Mouse (Mus musculus) heart, embryonic 11.5 days (tissue): ENCODE data around the gene Ppp1r11. TPM values are rescaled to one million over a fixed set of nuclear protein-coding genes. Genes with fewer than 3 reads are reported as not detected.

Experiments used
- ATAC-seq: fragments of 200-750 bp; cut with Nextera tagmentation; replicated peaks from 2 replicates; pipeline ENCODE4 v1.8.0; 2017; ENCODE audit warnings: moderate library complexity; ENCODE audit not compliant: insufficient number of reproducible peaks, low FRiP score, low TSS enrichment
- H3K27ac ChIP-seq: fragments of 300-500 bp; sonication (generic); 2 replicates; pipeline ENCODE4 v1.5.1; 2014; ENCODE audit warnings: mild to moderate bottlenecking, low read depth, low read length
- H3K27me3 ChIP-seq: fragments of 300-500 bp; sonication (generic); 2 replicates; pipeline ENCODE4 v1.6.1; 2014; ENCODE audit warnings: mild to moderate bottlenecking, low read length, mixed read lengths; ENCODE audit not compliant: control insufficient read depth, insufficient read depth
- H3K36me3 ChIP-seq: fragments of 300-500 bp; sonication (generic); 2 replicates; pipeline ENCODE4 v1.6.1; 2014; ENCODE audit warnings: mild to moderate bottlenecking, low read length, moderate library complexity, mixed read lengths; ENCODE audit not compliant: control insufficient read depth, insufficient read depth
- H3K4me1 ChIP-seq: fragments of 300-500 bp; sonication (generic); 2 replicates; pipeline ENCODE4 v1.6.1; 2014; ENCODE audit warnings: low read length; ENCODE audit not compliant: control insufficient read depth, insufficient read depth
- H3K4me2 ChIP-seq: fragments of 300-500 bp; sonication (generic); 2 replicates; pipeline ENCODE4 v1.6.1; 2014; ENCODE audit warnings: mild to moderate bottlenecking, moderate library complexity
- H3K4me3 ChIP-seq: fragments of 300-500 bp; sonication (generic); 2 replicates; pipeline ENCODE4 v1.5.1; 2014; ENCODE audit warnings: low read depth, low read length
- H3K9ac ChIP-seq: fragments of 300-500 bp; sonication (generic); 2 replicates; pipeline ENCODE4 v1.6.1; 2014; ENCODE audit warnings: mild to moderate bottlenecking, low read depth, low read length, moderate library complexity
- H3K9me3 ChIP-seq: fragments of 300-500 bp; sonication (generic); replicated peaks from 2 replicates; pipeline ENCODE4 v1.6.1; 2016; ENCODE audit warnings: low read length; ENCODE audit not compliant: control insufficient read depth
- WGBS: fragments of 180-500 bp; shearing (Covaris S2); extraction: QIAGEN DNeasy Blood & Tissue Kit; methylation state at CpG from one replicate; pipeline ENCODE4 v1.1.7; 2014; ENCODE audit not compliant: insufficient replicate concordance; 5-methylcytosine and 5-hydroxymethylcytosine counted together
- polyA plus RNA-seq: library from polyadenylated mRNA; unstranded; fragments of >200 nt; fragmentation: Nextera tagmentation; extraction: Ambion mirVana; gene quantifications from 2 replicates; pipeline ENCODE4 v1.2.1, GENCODE M21; 2014

The Ppp1r11 gene
- polyA plus RNA-seq, 1 experiment from 2014 or later, result 97.4 TPM

DNA sequence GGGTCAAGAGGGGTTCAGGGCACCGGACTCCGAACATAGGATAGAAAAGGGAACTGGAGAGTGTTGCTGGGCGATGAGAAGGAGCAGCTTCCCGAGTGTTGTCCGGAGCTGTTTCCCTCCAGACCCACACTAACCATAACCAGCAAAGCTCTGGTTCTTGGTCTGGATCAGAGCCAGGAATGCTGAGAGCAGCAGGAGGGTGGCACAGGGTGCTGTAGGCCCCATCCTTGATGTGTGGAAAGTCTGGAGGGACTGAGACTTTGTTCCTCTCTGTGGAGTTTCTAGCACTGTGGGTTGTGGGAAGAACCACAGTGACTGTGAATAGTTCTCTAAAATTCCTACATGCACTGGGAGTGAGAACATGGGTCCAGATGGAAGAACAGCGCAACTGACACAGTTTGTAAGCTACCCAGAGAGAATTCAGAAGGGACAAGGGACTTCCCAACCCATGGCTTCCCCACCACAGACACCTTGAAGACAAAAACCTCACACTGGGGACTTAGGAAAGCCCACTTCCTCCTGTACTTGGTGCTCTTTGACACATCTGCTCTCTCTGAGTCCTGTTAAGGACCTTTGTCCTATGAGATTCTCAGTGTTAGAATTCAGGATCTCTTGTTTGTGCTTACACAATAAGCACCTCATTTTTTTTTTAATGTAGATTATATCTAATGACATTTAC, 19.8 kb upstream of the Ppp1r11 start:
- 85% methylated on average over 6 of the region's 6 CpGs for WGBS
- Histone ChIP-seq H3K27me3 (no peaks in the 10 kb centered on the region), H3K4me2 (no peak overlapping the region), H3K27ac (no peak overlapping the region), H3K4me1 (no peaks in the 10 kb centered on the region), H3K9me3 (no peaks in the 10 kb centered on the region), H3K9ac (no peak overlapping the region), H3K4me3 (no peak overlapping the region), H3K36me3 (no peaks in the 10 kb centered on the region)
- no peak for ATAC-seq

DNA sequence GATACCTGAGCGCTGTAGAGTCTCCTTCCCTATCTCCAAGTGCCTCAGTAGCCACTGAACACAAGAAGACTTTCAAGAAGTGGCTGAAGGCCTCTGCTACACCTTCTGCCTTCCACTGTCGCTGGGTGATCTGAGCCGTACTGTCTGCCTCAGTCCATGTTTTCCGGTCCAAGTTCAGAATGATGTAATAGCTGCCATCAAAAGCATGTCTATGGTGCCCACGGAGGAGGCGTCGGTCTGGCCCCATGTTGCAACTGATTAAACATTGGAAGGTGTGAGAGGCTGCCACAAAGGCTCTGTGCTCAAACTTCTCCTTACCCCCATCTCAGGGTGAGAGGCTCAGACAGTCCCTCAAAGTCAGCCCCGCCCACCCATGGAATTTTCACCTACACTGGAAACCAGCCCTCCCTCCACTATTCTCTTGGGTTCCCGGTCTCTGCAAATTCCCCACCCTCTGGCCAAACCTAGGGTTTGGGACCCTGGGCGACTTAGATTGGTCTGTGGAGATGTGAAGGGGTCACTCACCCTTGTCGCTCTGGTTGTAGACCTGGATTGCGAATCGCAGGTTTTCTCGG, 18.9 kb upstream of the Ppp1r11 start:
- H3K36me3 ChIP-seq, result no peaks in the 10 kb centered on the region
- H3K9me3 ChIP-seq, result no peaks in the 10 kb centered on the region
- no peaks in the 10 kb centered on the region for H3K4me1 ChIP-seq
- no peak for ATAC-seq
- H3K27me3 ChIP-seq, result no peaks in the 10 kb centered on the region
- 76% methylated on average over 14 of the region's 14 CpGs for WGBS
- H3K4me2 ChIP-seq, result no peak overlapping the region
- H3K4me3 ChIP-seq, result no peak overlapping the region
- no peak overlapping the region for H3K9ac ChIP-seq
- no peak overlapping the region for H3K27ac ChIP-seq

DNA sequence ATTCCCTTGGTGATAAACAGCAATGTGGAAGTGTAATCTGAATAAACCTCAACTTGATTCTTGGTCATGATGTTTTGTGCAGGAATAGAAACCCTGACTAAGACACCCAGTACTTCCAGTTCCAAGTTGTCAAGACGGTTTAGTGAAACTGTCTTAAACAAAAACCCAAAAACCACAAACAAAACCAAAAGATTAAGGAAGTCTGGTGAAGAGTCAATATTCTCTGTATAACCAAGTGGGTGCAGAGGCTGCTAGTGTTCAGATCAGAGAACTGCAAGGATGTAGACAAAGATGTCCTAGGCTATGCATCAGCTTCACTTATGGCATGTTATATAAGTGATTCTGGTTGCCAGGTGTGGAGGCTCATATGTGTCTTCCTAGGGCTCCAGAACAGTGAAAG, 15.3 kb upstream of the Ppp1r11 start:
- Histone ChIP-seq H3K27me3 (no peaks in the 10 kb centered on the region), H3K4me1 (no peaks in the 10 kb centered on the region), H3K9ac (no peak overlapping the region), H3K4me2 (no peak overlapping the region), H3K27ac (no peak overlapping the region), H3K36me3 (no peaks in the 10 kb centered on the region), H3K4me3 (no peak overlapping the region), H3K9me3 (no peaks in the 10 kb centered on the region)
- no peak for ATAC-seq
- 76% methylated on average over 1 of the region's 1 CpGs for WGBS

DNA sequence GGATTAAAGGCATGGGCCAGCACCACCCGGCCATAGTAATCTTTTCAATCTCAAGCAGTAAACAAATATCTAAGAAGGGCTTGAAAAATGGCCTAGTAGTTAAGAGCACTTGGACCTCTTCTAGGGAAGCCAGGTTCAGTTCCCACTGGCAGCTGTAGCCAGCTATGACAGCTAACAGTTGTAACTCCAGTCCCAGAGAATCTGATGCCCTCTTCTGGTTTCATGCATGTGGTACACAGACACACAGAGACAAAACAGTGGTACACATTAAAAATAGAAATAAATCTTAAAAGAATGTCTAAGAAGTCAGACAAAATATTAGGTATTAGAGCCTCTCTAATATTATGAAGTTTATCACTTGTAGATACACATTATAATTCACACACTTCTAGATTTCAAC, 9.6 kb upstream of the Ppp1r11 start:
- no peak overlapping the region for H3K4me3 ChIP-seq
- H3K27me3 ChIP-seq, result no peaks in the 10 kb centered on the region
- H3K27ac ChIP-seq, result no peak overlapping the region
- WGBS, result 57% methylated on average over 1 of the region's 1 CpGs
- H3K9ac ChIP-seq, result no peak overlapping the region
- H3K4me1 ChIP-seq, result peaks cover 4% of the 10 kb centered on the region
- no peak overlapping the region for H3K4me2 ChIP-seq
- peaks cover 3% of the 10 kb centered on the region; the same call in 1 of the 2 replicates for H3K36me3 ChIP-seq
- ATAC-seq, result no peak
- H3K9me3 ChIP-seq, result no peaks in the 10 kb centered on the region

DNA sequence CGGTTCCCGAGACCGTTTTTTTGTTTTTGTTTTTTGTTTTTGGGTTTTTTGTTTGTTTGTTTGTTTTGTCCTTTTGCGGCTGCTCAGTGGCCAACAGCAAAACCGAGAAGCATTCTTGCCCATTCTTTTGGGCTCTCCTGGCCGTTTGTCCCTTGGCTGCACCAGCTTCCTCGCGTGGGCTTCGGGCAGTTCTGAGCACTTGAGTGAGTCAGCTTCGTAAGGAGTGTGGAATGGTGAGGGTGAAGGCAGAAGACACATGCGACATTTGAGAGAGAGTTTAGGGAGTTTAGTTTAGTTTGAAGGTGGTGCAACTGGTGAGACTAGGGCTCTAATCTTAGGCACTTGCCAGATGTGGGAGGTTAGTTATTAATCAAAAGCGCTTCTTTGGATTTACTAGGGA, 7.3 kb upstream of the Ppp1r11 start:
- Histone ChIP-seq H3K4me3 (peak overlapping the region; percentile 53), H3K27me3 (no peaks in the 10 kb centered on the region), H3K9me3 (no peaks in the 10 kb centered on the region), H3K4me1 (peaks cover 4% of the 10 kb centered on the region), H3K27ac (no peak overlapping the region), H3K9ac (peak overlapping the region; percentile 85), H3K4me2 (peak overlapping the region; percentile 90), H3K36me3 (peaks cover 4% of the 10 kb centered on the region; the same call in 1 of the 2 replicates)
- 11% methylated on average over 12 of the region's 12 CpGs for WGBS
- ATAC-seq, result no peak

DNA sequence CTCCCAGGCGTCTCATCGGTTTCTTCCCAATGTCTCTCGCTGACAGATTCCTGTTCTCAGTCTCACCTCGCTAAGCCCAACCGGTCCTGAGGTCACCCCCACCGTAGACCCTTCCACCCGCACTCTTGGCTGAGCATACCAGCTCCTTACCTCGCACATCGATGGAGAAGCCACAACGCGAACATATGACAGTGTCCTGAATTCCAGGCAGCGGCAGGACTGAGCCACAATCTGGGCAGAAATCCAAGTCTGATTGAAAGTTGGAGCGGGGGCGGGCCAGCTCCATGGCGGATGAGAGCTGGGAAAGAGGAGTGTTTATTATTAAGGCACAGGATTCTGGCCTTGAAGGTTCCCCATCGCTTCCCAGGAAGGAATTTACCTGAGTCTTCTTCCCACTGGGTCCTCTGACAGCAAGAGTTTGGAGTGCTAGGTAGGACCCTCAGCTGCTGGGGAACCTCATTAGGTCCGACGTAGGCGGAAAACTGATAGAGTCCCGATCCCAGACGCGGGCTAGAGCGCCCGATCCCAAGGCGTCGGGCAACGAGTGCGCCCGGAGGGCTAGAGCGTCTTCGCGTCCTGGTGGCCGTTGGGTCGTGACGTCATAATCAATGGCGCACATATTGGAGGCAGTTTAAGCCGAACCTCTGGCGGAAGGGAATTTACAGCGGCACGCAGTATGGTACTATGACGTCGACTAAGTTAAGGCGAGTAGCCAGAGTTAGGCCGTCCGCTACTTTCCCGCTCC, 6.6 kb upstream of the Ppp1r11 start, which contains the start of the genes Znrd1 and Znrd1as:
Gene Znrd1 (minus strand): TSS at position 561 of the 745 bp plus-strand sequence.
Gene Znrd1as (plus strand): TSS at position 594 of the 745 bp plus-strand sequence.
- H3K36me3 ChIP-seq, result peaks cover 4% of the 10 kb centered on the region; the same call in 1 of the 2 replicates
- peak; percentile 98 for ATAC-seq
- peak within 1 kb of the TSS; percentile 85 for H3K9ac ChIP-seq
- peak within 1 kb of the TSS; percentile 22 for H3K27ac ChIP-seq
- WGBS, result under 1% methylated on average over 46 of the region's 46 CpGs
- H3K27me3 ChIP-seq, result no peaks in the 10 kb centered on the region
- H3K4me2 ChIP-seq, result peak within 1 kb of the TSS; percentile 90
- peaks cover 4% of the 10 kb centered on the region for H3K4me1 ChIP-seq
- H3K4me3 ChIP-seq, result peak within 1 kb of the TSS; percentile 53
- no peaks in the 10 kb centered on the region for H3K9me3 ChIP-seq

DNA sequence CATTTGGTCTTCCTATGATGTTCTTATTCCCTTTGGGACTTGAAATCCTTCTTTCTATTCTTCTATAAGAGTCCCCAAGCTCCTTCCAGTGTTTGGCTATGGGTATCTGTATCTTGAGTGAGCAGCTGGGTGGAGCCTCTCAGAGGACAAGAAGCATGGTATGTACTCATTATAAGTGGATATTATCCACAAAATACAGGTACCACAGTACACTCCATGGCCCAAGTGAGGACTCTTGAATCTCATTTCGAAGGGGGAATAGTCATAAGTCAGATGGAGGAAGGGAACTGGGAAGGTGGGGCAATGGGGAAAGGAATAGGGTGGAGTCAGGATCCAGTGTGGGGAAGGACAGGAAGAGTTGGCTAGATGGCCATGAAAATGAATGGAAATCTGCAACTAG, 1.5 kb upstream of the Ppp1r11 start:
- H3K4me1 ChIP-seq, result peaks cover 12% of the 10 kb centered on the region
- H3K4me2 ChIP-seq, result no peak overlapping the region
- no peak overlapping the region for H3K27ac ChIP-seq
- WGBS, result 79% methylated on average over 1 of the region's 1 CpGs
- H3K36me3 ChIP-seq, result peaks cover 10% of the 10 kb centered on the region
- no peaks in the 10 kb centered on the region for H3K9me3 ChIP-seq
- no peak for ATAC-seq
- 0 out of 2 replicates have a peak, but pooled peaks cover under 1% of the 10 kb centered on the region for H3K27me3 ChIP-seq
- no peak overlapping the region for H3K4me3 ChIP-seq
- H3K9ac ChIP-seq, result no peak overlapping the region

DNA sequence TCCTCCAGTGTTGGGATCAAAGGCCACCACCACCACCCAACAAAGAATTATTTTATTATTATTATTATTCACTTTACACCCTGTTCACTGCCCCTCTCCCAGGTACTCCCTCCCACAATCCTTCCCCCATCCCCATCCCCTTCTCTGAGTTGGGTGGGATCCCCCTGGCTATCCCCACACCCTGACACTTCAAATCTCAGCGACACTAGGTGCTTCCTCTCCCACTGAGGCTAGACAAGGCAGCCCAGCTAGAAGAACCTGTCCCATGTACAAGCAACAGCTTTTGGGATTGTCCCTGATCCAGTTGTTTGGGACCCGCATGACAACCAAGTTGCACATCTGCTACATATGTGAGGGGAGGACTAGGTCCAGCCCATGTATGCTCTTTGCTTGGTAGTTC, 1.1 kb upstream of the Ppp1r11 start:
- Histone ChIP-seq H3K9ac (no peak overlapping the region), H3K4me1 (peaks cover 13% of the 10 kb centered on the region), H3K4me3 (no peak overlapping the region), H3K9me3 (no peaks in the 10 kb centered on the region), H3K27me3 (0 out of 2 replicates have a peak, but pooled peaks cover 3% of the 10 kb centered on the region), H3K36me3 (peaks cover 10% of the 10 kb centered on the region), H3K27ac (no peak overlapping the region), H3K4me2 (no peak overlapping the region)
- ATAC-seq, result no peak
- 84% methylated on average over 2 of the region's 2 CpGs for WGBS
